ENCODE assay signal across 8 mouse cellular contexts in genomic region chr7:29292458-29293098, GRCm38 (mm10). TPM values are rescaled to one million over a fixed set of nuclear protein-coding genes. Genes with fewer than 3 reads are reported as not detected.
DNase-seq lines count a peak whose midpoint lies in the region; ATAC-seq and TF ChIP-seq lines count a peak whose summit lies in the region.

No protein-coding gene starts in this region.

- 0 out of 2 replicates have a peak, but pooled peaks cover 5% of the 10 kb centered on the region for H3K27me3 ChIP-seq in kidney, embryonic 16.5 days (ENCODE audit: insufficient read depth, low read length)
- H3K27me3 ChIP-seq in heart, embryonic 15.5 days, result peaks cover 12% of the 10 kb centered on the region
- no peaks in the 10 kb centered on the region for H3K27me3 ChIP-seq in lung, postnatal 0 days (replicated peaks; ENCODE audit: insufficient read depth, low read length)

- H3K27ac ChIP-seq in kidney, embryonic 16.5 days (ENCODE audit: low read length), result peak overlapping the region; percentile 80
- H3K27ac ChIP-seq in heart, embryonic 15.5 days, result peak overlapping the region; percentile 65
- H3K27ac ChIP-seq in lung, postnatal 0 days (ENCODE audit: low read length), result peak overlapping the region; percentile 95

- H3K36me3 ChIP-seq in kidney, embryonic 16.5 days (ENCODE audit: insufficient read depth, low read length), result no peaks in the 10 kb centered on the region
- H3K36me3 ChIP-seq in heart, embryonic 15.5 days, result no peaks in the 10 kb centered on the region
- no peaks in the 10 kb centered on the region for H3K36me3 ChIP-seq in lung, postnatal 0 days (ENCODE audit: insufficient read depth, low read length)

- no peak for ATAC-seq in kidney, embryonic 16.5 days (ENCODE audit: low FRiP score, low TSS enrichment)
- ATAC-seq in heart, embryonic 15.5 days (replicated peaks; ENCODE audit: insufficient number of reproducible peaks, insufficient read depth, low FRiP score, low read depth), result peak; percentile 36; the same call in 1 of the 2 replicates
- no peak for ATAC-seq in lung, postnatal 0 days

- H3K4me3 ChIP-seq in kidney, embryonic 16.5 days (ENCODE audit: low read length), result no peak overlapping the region
- no peak overlapping the region for H3K4me3 ChIP-seq in heart, embryonic 15.5 days
- no peak overlapping the region for H3K4me3 ChIP-seq in lung, postnatal 0 days (ENCODE audit: low read depth, low read length)

- TF ChIP-seq CTCF in lung, postnatal 0 days (IDR thresholded peaks at IDR 0.05), result 0 out of 2 replicates have a peak, but pooled peaks have one; percentile 15

- TF ChIP-seq EP300 in lung, postnatal 0 days (IDR thresholded peaks at IDR 0.05), result no peak

- no peaks in the 10 kb centered on the region for H3K9me3 ChIP-seq in kidney, embryonic 16.5 days (ENCODE audit: low read length)
- H3K9me3 ChIP-seq in heart, embryonic 15.5 days (replicated peaks), result no peaks in the 10 kb centered on the region
- no peaks in the 10 kb centered on the region for H3K9me3 ChIP-seq in lung, postnatal 0 days (ENCODE audit: low read length)

- H3K9ac ChIP-seq in kidney, embryonic 16.5 days (replicated peaks; ENCODE audit: low read length), result no peak overlapping the region
- H3K9ac ChIP-seq in heart, embryonic 15.5 days, result no peak overlapping the region
- no peak overlapping the region for H3K9ac ChIP-seq in lung, postnatal 0 days (replicated peaks; ENCODE audit: low read depth)

- peaks cover 53% of the 10 kb centered on the region for H3K4me1 ChIP-seq in kidney, embryonic 16.5 days (ENCODE audit: insufficient read depth, low read length)
- peaks cover 39% of the 10 kb centered on the region for H3K4me1 ChIP-seq in heart, embryonic 15.5 days (replicated peaks)
- peaks cover 9% of the 10 kb centered on the region; the same call in 1 of the 2 replicates for H3K4me1 ChIP-seq in lung, postnatal 0 days (ENCODE audit: insufficient read depth, low read depth, low read length)

- 16% methylated on average over 8 of the region's 8 CpGs for WGBS in kidney, embryonic 16.5 days
- WGBS in heart, embryonic 15.5 days, result 30% methylated on average over 8 of the region's 8 CpGs
- WGBS in lung, postnatal 0 days, result 23% methylated on average over 8 of the region's 8 CpGs

- DNase-seq in kidney, adult 8-10 months, result no peak
- DNase-seq in embryo, embryonic 11 days, result peak; percentile 62
- peak; percentile 37 for DNase-seq in lung, postnatal 0 days (ENCODE audit: low spot score)
- DNase-seq in right cerebral cortex, adult 18-20 months, result no peak
- DNase-seq in adrenal gland, postnatal 4 days (ENCODE audit: low spot score in 2 of 2), result no peak
- no peak for DNase-seq in right cerebral cortex, postnatal 4 days

- H3K4me2 ChIP-seq in kidney, embryonic 16.5 days (replicated peaks; ENCODE audit: low read depth, low read length), result peak overlapping the region; percentile 20; the same call in 1 of the 2 replicates
- peak overlapping the region; percentile 16; the same call in 1 of the 2 replicates for H3K4me2 ChIP-seq in heart, embryonic 15.5 days
- H3K4me2 ChIP-seq in lung, postnatal 0 days (replicated peaks; ENCODE audit: low read depth, low read length), result peak overlapping the region; percentile 51; the same call in 1 of the 2 replicates

RNA-seq across cellular contexts. Expression of gene Ppp1r14a, which starts 3.5 kb away (rescaled TPM):
- polyA plus RNA-seq in kidney, embryonic 16.5 days (2015; fragmentation: Nextera tagmentation; extraction: Ambion mirVana), result 19.6 and 25.1 TPM in 2 replicates
- 17.0 and 20.8 TPM in 2 replicates for polyA plus RNA-seq in heart, embryonic 15.5 days (2015; fragmentation: Nextera tagmentation; extraction: Ambion mirVana)
- 222 and 246 TPM in 2 replicates for polyA plus RNA-seq in lung, postnatal 0 days (2015; fragmentation: Nextera tagmentation; extraction: Ambion mirVana)
- total RNA-seq in adrenal gland, postnatal 4 days (2021), result 10 to 100 TPM; 14.3 to 15.0 TPM

RNA-seq across cellular contexts. Expression of gene Spint2, which starts 10.9 kb away (rescaled TPM):
- 270 and 295 TPM in 2 replicates for polyA plus RNA-seq in kidney, embryonic 16.5 days (2015; fragmentation: Nextera tagmentation; extraction: Ambion mirVana)
- 77.9 and 125 TPM in 2 replicates for polyA plus RNA-seq in heart, embryonic 15.5 days (2015; fragmentation: Nextera tagmentation; extraction: Ambion mirVana)
- polyA plus RNA-seq in lung, postnatal 0 days (2015; fragmentation: Nextera tagmentation; extraction: Ambion mirVana), result 429 and 453 TPM in 2 replicates
- total RNA-seq in adrenal gland, postnatal 4 days (2021), result 10 to 100 TPM; 46.1 to 85.1 TPM

RNA-seq across cellular contexts. Expression of gene Dpf1, which starts 11.2 kb away (rescaled TPM):
- 3.0 and 3.5 TPM in 2 replicates for polyA plus RNA-seq in kidney, embryonic 16.5 days (2015; fragmentation: Nextera tagmentation; extraction: Ambion mirVana)
- 2.6 and 3.9 TPM in 2 replicates for polyA plus RNA-seq in heart, embryonic 15.5 days (2015; fragmentation: Nextera tagmentation; extraction: Ambion mirVana)
- 2.0 and 2.5 TPM in 2 replicates for polyA plus RNA-seq in lung, postnatal 0 days (2015; fragmentation: Nextera tagmentation; extraction: Ambion mirVana)
- total RNA-seq in adrenal gland, postnatal 4 days (2021), result 1 to 10 TPM; 5.0 to 5.7 TPM

RNA-seq across cellular contexts. Expression of gene 2200002D01Rik, which starts 44.3 kb away (rescaled TPM):
- polyA plus RNA-seq in kidney, embryonic 16.5 days (2015; fragmentation: Nextera tagmentation; extraction: Ambion mirVana), result 7.5 and 8.5 TPM in 2 replicates
- polyA plus RNA-seq in heart, embryonic 15.5 days (2015; fragmentation: Nextera tagmentation; extraction: Ambion mirVana), result 6.3 and 7.1 TPM in 2 replicates
- polyA plus RNA-seq in lung, postnatal 0 days (2015; fragmentation: Nextera tagmentation; extraction: Ambion mirVana), result 123 and 134 TPM in 2 replicates
- 1 to 10 TPM; 2.4 to 4.5 TPM for total RNA-seq in adrenal gland, postnatal 4 days (2021)

RNA-seq across cellular contexts. Expression of gene Yif1b, which starts 54.4 kb away (rescaled TPM):
- 134 and 143 TPM in 2 replicates for polyA plus RNA-seq in kidney, embryonic 16.5 days (2015; fragmentation: Nextera tagmentation; extraction: Ambion mirVana)
- 98.2 and 107 TPM in 2 replicates for polyA plus RNA-seq in heart, embryonic 15.5 days (2015; fragmentation: Nextera tagmentation; extraction: Ambion mirVana)
- 93.9 and 96.2 TPM in 2 replicates for polyA plus RNA-seq in lung, postnatal 0 days (2015; fragmentation: Nextera tagmentation; extraction: Ambion mirVana)
- total RNA-seq in adrenal gland, postnatal 4 days (2021), result 10 to 100 TPM; 48.2 to 49.7 TPM

Comparison
In these comparisons a context has a peak if more than half of its experiments do, and no peak if none do; other contexts are left out.
1. DNase-seq: peak in embryo, embryonic 11 days (single experiment) and lung, postnatal 0 days (single experiment); none in kidney, adult 8-10 months (0 of 2), right cerebral cortex, adult 18-20 months (single experiment), adrenal gland, postnatal 4 days (0 of 2) and right cerebral cortex, postnatal 4 days (single experiment).
2. Peak in every context shown above with its lines, with median percentiles within 50 percentile points of each other: H3K27ac ChIP-seq and H3K4me2 ChIP-seq.